Mouse (Mus musculus) CH12.LX (cell line): ENCODE measurements around the gene Lmnb2. TPM values are rescaled to one million over a fixed set of nuclear protein-coding genes. Genes with fewer than 3 reads are reported as not detected.

Source experiments
- DNase-seq: peaks from one replicate; pipeline ENCODE4 v3.0.0-alpha.2; 2013; ENCODE audit errors: extremely low read depth
- H3K27ac ChIP-seq: 2 replicates; pipeline ENCODE4 v1.5.1; 2012; ENCODE audit warnings: low read depth, mild to moderate bottlenecking, control low read depth, moderate library complexity; ENCODE audit not compliant: insufficient read depth
- H3K27me3 ChIP-seq: replicated peaks from 2 replicates; pipeline ENCODE3; 2012; ENCODE audit warnings: inconsistent platforms
- H3K36me3 ChIP-seq, 2 experiments: replicated peaks in 1 of 2; 2 replicates each; pipeline versions ENCODE3 to v1.6.1; 2012; ENCODE audit warnings: inconsistent platforms in 1 of 2, low read length in 1 of 2, mild to moderate bottlenecking in 1 of 2, mixed read lengths in 1 of 2, moderate library complexity in 1 of 2; ENCODE audit not compliant: control insufficient read depth in 1 of 2, insufficient read depth in 1 of 2
- H3K4me1 ChIP-seq, 2 experiments: 2 replicates each; pipeline ENCODE4 v1.6.1; 2012; ENCODE audit warnings: inconsistent platforms in 1 of 2, moderate library complexity in 1 of 2; ENCODE audit not compliant: insufficient read depth in 2 of 2, control insufficient read depth in 1 of 2
- H3K4me2 ChIP-seq: 2 replicates; pipeline ENCODE4 v1.6.1; 2012; ENCODE audit warnings: low read depth, mild to moderate bottlenecking, control low read depth; ENCODE audit not compliant: poor library complexity, insufficient read depth, severe bottlenecking
- H3K4me3 ChIP-seq, 3 experiments: fragments of 150-350 bp in 1 of 3; sonication (generic) in 1 of 3; replicated peaks in 1 of 3; 2 replicates each; pipeline versions ENCODE3 to v1.5.1; 2011 to 2012; ENCODE audit warnings: low read depth in 2 of 3, low read length in 2 of 3, mild to moderate bottlenecking in 2 of 3, moderate library complexity in 2 of 3, control low read depth in 1 of 3, improper control_type of control experiment in 1 of 3, inconsistent platforms in 1 of 3, mixed read lengths in 1 of 3; ENCODE audit not compliant: poor library complexity in 1 of 3
- H3K79me2 ChIP-seq: replicated peaks from 2 replicates; pipeline ENCODE4 v1.6.1; 2012; ENCODE audit warnings: mild to moderate bottlenecking, moderate library complexity; ENCODE audit not compliant: control insufficient read depth, poor library complexity, insufficient read depth, severe bottlenecking; ENCODE audit errors: extremely low read depth
- H3K9ac ChIP-seq: 2 replicates; pipeline ENCODE4 v1.6.1; 2012; ENCODE audit warnings: low read depth, mild to moderate bottlenecking, control low read depth, moderate library complexity; ENCODE audit not compliant: insufficient read depth
- H3K9me3 ChIP-seq: replicated peaks from 2 replicates; pipeline ENCODE3; 2012; ENCODE audit warnings: low read length, inconsistent platforms, mixed read lengths
- BHLHE40 ChIP-seq: IDR thresholded peaks from 2 replicates; pipeline ENCODE4 v1.6.1; 2011; ENCODE audit warnings: mild to moderate bottlenecking, low read depth, low read length, improper control_type of control experiment
- CTCF ChIP-seq, 2 experiments: IDR thresholded peaks in 1 of 2; conservative IDR thresholded peaks in 1 of 2; 2 replicates each; pipeline ENCODE4 v1.5.1; 2011 to 2012; ENCODE audit warnings: low read depth in 2 of 2, low read length in 2 of 2, improper control_type of control experiment in 1 of 2, inconsistent platforms in 1 of 2, mild to moderate bottlenecking in 1 of 2, moderate library complexity in 1 of 2
- E2F4 ChIP-seq: IDR thresholded peaks from 2 replicates; pipeline ENCODE4 v1.6.1; 2011; ENCODE audit warnings: low read depth, low read length, improper control_type of control experiment; ENCODE audit not compliant: insufficient replicate concordance
- ELF1 ChIP-seq: IDR thresholded peaks from 2 replicates; pipeline ENCODE4 v1.6.1; 2014; ENCODE audit warnings: low read depth, mild to moderate bottlenecking, inconsistent platforms, low read length, improper control_type of control experiment
- EP300 ChIP-seq: IDR thresholded peaks from 2 replicates; pipeline ENCODE4 v1.6.1; 2011; ENCODE audit warnings: low read length, improper control_type of control experiment
- GABPA ChIP-seq: IDR thresholded peaks from 2 replicates; pipeline ENCODE4 v1.6.1; 2012; ENCODE audit warnings: low read depth, low read length, improper control_type of control experiment, inconsistent platforms; ENCODE audit not compliant: insufficient replicate concordance
- IRF4 ChIP-seq: IDR thresholded peaks from 2 replicates; pipeline ENCODE4 v1.6.1; 2014; ENCODE audit warnings: low read depth, mild to moderate bottlenecking, inconsistent platforms, low read length, improper control_type of control experiment
- JUN ChIP-seq: IDR thresholded peaks from 2 replicates; pipeline ENCODE4 v1.6.1; 2011; ENCODE audit warnings: low read depth, mild to moderate bottlenecking, low read length, improper control_type of control experiment, moderate library complexity; ENCODE audit not compliant: insufficient read depth
- KAT2A ChIP-seq: IDR thresholded peaks from 2 replicates; pipeline ENCODE4 v1.6.1; 2012; ENCODE audit warnings: low read length, improper control_type of control experiment, inconsistent platforms; ENCODE audit not compliant: insufficient replicate concordance
- MAFK ChIP-seq: IDR thresholded peaks from 2 replicates; pipeline ENCODE4 v1.6.1; 2011; ENCODE audit warnings: low read length, improper control_type of control experiment; ENCODE audit not compliant: insufficient replicate concordance
- MAZ ChIP-seq: IDR thresholded peaks from 2 replicates; pipeline ENCODE4 v1.6.1; 2012; ENCODE audit warnings: low read depth, mild to moderate bottlenecking, inconsistent platforms, low read length, improper control_type of control experiment, moderate library complexity
- MXI1 ChIP-seq: IDR thresholded peaks from 2 replicates; pipeline ENCODE4 v1.6.1; 2011; ENCODE audit warnings: mild to moderate bottlenecking, low read depth, low read length, improper control_type of control experiment
- NELFE ChIP-seq: IDR thresholded peaks from 2 replicates; pipeline ENCODE4 v1.6.1; 2011; ENCODE audit warnings: low read depth, low read length, improper control_type of control experiment
- RCOR1 ChIP-seq: conservative IDR thresholded peaks from 2 replicates; pipeline ENCODE4 v1.6.1; 2012; ENCODE audit warnings: low read depth, mild to moderate bottlenecking, inconsistent platforms, low read length, improper control_type of control experiment
- TCF12 ChIP-seq: IDR thresholded peaks from 2 replicates; pipeline ENCODE4 v1.6.1; 2014; ENCODE audit warnings: low read depth, mild to moderate bottlenecking, inconsistent platforms, low read length, improper control_type of control experiment
- UBTF ChIP-seq: IDR thresholded peaks from 2 replicates; pipeline ENCODE4 v1.6.1; 2012; ENCODE audit warnings: low read depth, mild to moderate bottlenecking, inconsistent platforms, low read length, improper control_type of control experiment, moderate library complexity
- USF1 ChIP-seq: IDR thresholded peaks from 2 replicates; pipeline ENCODE4 v1.6.1; 2014; ENCODE audit warnings: low read depth, mild to moderate bottlenecking, inconsistent platforms, low read length, improper control_type of control experiment
- USF2 ChIP-seq: conservative IDR thresholded peaks from 2 replicates; pipeline ENCODE4 v1.6.1; 2011; ENCODE audit warnings: low read depth, low read length, improper control_type of control experiment
- ZC3H11A ChIP-seq: IDR thresholded peaks from 2 replicates; pipeline ENCODE4 v1.6.1; 2012; ENCODE audit warnings: low read depth, mild to moderate bottlenecking, inconsistent platforms, low read length, improper control_type of control experiment
- ZKSCAN1 ChIP-seq: IDR thresholded peaks from 2 replicates; pipeline ENCODE4 v1.6.1; 2012; ENCODE audit warnings: low read depth, inconsistent platforms, low read length, improper control_type of control experiment, borderline replicate concordance
- dilution Hi-C: fragments of 300-500 bp; cut with MboI; formaldehyde crosslinking; loops from 2 replicates; pipeline ENCODE4 v1.14.3; 2020; ENCODE audit warnings: low sequenced_read_pairs; ENCODE audit not compliant: extremely low pct_unique_long_range_greater_than_20kb, extremely low pct_ligation_motif_present
- in situ Hi-C: fragments of 300-500 bp; cut with MboI; formaldehyde crosslinking; loops from 3 replicates; pipeline ENCODE4 v1.14.3; 2019; ENCODE audit warnings: low sequenced_read_pairs, low pct_ligation_motif_present, low pct_unique_long_range_greater_than_20kb, mixed read lengths
- polyA plus RNA-seq: library from polyadenylated mRNA; unstranded; fragments of >175 nt; gene quantifications from 2 replicates; pipeline ENCODE4 v1.2.1, GENCODE M21; 2012; ENCODE audit warnings: low read depth; ENCODE audit not compliant: insufficient read length
- total RNA-seq, 2 experiments: library from RNA; depleted of rRNA; stranded (reverse); fragments of 300-350 nt in 1 of 2; fragments of >200 nt in 1 of 2; gene quantifications; 2 replicates each; pipeline ENCODE4 v1.2.3; 2012 to 2014

Gene Lmnb2
- total and polyA plus RNA-seq, 3 experiments, result 20.7 to 25.8 (median 23.7) TPM

- no peak overlapping the region for H3K9ac ChIP-seq
- H3K9me3 ChIP-seq, result no peaks in the 10 kb centered on the region
- no peaks in the 10 kb centered on the region for H3K36me3 ChIP-seq
- H3K4me3 ChIP-seq, result peak overlapping the region in 1 of 3 experiments; percentile 14
- no peaks in the 10 kb centered on the region for H3K79me2 ChIP-seq
- no peak overlapping the region for H3K4me2 ChIP-seq
- dilution Hi-C loops (no loop called here), in situ Hi-C loops (no loop called here)
- no peak for DNase-seq
- H3K4me1 ChIP-seq, result peaks cover 44 to 85% of the 10 kb centered on the region in 2 experiments
- H3K27me3 ChIP-seq, result peaks cover 64% of the 10 kb centered on the region
- TF ChIP-seq BHLHE40 (peak; percentile 27; the same call in 1 of the 2 replicates), ELF1 (peak; percentile 37; the same call in 1 of the 2 replicates), CTCF (conservative IDR thresholded peaks at IDR 0.05 in 1 of 2, IDR thresholded peaks at IDR 0.05 in 1 of 2; ENCODE audit: low read depth in 2 of 2, low read length in 2 of 2) (no peak)
- H3K27ac ChIP-seq, result no peak overlapping the region
Observed at GRCm38 (mm10) chr10:80939671-80940070, 21.6 kb upstream of the Lmnb2 start.

GRCm38 (mm10) chr10:80938831-80939550 is 20.9 kb upstream of the Lmnb2 start:
- TF ChIP-seq JUN (no peak), MAZ (no peak), RCOR1 (no peak), USF2 (no peak), USF1 (no peak), GABPA (no peak), UBTF (no peak), ZKSCAN1 (no peak), MAFK (no peak), TCF12 (no peak), MXI1 (no peak), ZC3H11A (no peak), E2F4 (no peak), IRF4 (no peak), KAT2A (no peak), EP300 (no peak), BHLHE40 (no peak), NELFE (no peak)
- dilution Hi-C loops (no loop called here), in situ Hi-C loops (no loop called here)
- no peak overlapping the region for H3K27ac ChIP-seq
- no peak overlapping the region for H3K4me2 ChIP-seq
- no peak overlapping the region for H3K9ac ChIP-seq
- H3K36me3 ChIP-seq, result no peaks in the 10 kb centered on the region
- H3K79me2 ChIP-seq, result no peaks in the 10 kb centered on the region
- H3K4me1 ChIP-seq, result peaks cover 48 to 86% of the 10 kb centered on the region in 2 experiments
- no peak for DNase-seq
- H3K27me3 ChIP-seq, result peaks cover 60% of the 10 kb centered on the region
- H3K4me3 ChIP-seq, result no peak overlapping the region
- H3K9me3 ChIP-seq, result no peaks in the 10 kb centered on the region
